Mouse (Mus musculus) kidney, postnatal 14 days (tissue): ENCODE measurements around the gene Abce1.

ENCODE experiments used
- DNase-seq: peaks from one replicate; pipeline ENCODE4 v3.0.0; 2022; ENCODE audit warnings: mixed read lengths

Gene Abce1

DNA sequence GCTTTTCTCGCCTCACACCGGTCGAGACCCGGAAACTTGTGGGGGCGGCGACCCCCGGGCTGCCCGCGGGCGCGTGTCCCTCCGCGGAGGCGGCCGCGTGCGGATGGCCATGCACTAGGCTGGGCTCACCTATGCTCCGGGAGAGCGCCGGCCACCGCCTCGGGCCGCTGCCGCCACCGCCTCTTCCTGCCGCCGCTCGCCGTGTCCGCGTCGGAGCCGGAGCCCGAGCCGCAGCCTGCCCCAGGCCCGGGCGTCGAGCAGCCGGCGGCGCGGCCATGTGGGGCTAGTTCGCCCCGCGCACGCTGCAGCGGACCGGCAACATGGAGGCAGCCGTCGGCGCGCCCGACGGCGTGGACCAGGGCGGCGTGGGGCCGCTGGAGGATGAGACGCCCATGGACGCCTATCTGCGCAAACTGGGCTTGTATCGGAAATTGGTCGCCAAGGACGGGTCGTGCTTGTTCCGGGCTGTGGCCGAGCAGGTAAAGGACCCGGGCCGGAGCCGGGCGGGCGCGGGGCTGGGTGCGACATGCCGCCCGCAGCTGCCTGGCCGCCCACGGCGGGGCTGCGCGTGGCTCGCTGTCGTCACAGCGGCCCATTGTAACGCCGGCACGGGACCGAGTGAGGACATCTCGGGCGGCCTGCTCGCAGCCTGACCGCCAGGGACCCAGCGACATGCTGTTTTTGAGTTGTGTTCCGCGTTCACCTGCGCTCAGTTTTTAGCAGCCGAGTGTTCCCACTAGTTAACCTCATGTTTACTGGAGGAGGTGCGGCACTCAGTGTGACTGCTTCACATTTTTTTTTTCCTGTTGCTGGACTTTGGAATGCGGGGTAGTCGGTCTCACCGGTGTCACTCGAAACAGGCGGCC lies 71.7 kb downstream of the Abce1 start, which contains the start of gene Otud4:
Gene Otud4, plus strand, starts transcription at position 33 of the 866 bp plus-strand sequence.
- peak; percentile 64 for DNase-seq

GRCm38 (mm10) chr8:79638707-79639549 lies 72.6 kb downstream of the Abce1 start:
- DNase-seq = peak; percentile 99

DNA sequence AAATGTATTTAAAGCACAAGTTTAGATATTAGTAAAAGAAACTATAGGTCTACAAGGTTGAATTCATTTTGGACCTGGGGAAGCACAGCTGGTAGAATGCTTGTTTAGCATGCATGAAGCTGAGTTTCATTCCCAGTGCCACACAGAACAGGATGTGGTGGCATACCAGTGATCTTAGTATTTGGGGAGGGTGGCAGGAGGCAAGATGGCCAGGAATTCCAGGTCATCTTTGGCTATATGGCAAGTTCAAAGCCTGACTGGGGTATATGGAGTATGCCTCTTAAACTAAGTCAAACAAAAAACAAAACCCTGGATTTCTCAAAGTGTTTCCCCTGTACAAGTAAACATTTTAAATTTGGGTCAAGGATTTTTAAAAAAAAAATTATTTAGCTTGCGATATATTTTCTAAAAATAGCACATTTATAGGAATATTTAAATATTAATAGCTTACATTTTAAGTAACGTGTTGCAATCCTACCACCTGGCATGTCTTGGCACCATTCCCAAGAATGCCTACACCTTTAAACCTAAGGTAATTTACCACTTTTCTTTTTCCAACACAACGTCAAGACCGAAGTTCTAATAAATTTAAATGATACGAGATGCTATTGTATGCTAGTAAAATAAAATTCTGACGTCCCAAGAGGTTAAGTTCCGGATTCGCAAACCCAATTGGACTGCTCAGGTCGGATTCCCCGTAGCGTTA lies 73.4 kb downstream of the Abce1 start:
- peak; percentile 48 for DNase-seq

GRCm38 (mm10) chr8:79637237-79637636 lies 74.3 kb downstream of the Abce1 start:
- no peak for DNase-seq

- DNase-seq = no peak
Measured at GRCm38 (mm10) chr8:79636151-79636550, 75.4 kb downstream of the Abce1 start.

GRCm38 (mm10) chr8:79635491-79635890 lies 76.0 kb downstream of the Abce1 start:
- no peak for DNase-seq
